Mouse (Mus musculus): ENCODE measurements around the gene Phkb.

The Phkb gene

DNA sequence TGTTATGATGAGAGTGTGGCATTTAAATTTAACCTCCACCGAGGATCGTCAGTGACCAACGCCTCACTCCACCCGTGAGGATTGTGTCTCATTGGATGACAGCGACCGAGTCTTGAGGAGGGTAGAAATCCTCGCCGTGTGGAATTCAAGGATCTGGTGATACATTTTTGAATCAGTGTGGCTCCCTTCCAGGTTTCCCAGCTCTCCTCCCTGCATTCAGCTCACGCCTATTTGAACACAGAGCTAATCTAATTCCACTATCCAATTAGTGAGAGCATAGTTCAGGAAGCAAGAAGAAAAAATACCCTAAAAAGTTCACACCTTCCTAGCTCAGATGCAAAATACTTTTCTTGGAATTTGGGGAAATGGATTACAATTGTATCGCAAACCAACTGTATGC, 249.9 kb downstream of the Phkb start:
- no peak for DNase-seq

Measured in lung, adult 18-20 months (tissue).